ENCODE assay signal across 20 mouse cellular contexts in the genomic region with DNA sequence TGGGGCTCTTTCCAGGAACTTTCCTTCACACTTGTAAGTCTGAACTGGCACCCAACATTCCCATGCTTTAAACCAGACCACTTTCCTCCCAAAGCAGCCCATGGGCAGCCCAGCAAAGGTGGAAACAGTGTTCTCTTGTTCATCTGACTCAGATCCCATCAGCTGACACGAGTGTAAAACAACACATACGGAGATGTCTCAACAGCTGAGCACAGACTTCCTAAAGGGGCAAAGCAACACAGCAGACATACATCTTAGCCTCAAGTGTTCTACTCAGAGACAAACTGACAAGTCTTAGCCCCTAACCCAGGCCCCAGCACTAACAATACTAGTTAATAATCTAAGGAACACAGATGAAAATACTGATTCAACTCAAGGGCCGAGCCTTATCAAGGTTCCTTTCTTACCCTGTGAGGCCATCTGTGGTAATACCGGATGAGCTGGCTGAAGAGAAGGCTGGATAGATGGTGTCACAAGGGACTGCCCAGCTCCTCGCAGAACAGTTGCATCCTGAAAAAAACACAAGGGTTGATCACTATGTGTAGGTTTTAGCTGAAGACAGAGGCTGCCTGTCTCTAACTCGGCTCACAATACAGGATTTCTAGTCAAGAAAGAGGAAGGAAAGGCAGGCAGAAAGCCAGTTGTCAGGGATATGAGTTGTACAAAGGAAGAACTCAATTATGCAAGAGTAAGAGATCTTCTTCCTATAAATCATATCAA. TPM values are rescaled to one million over a fixed set of nuclear protein-coding genes. Genes with fewer than 3 reads are reported as not detected.
DNase-seq lines count a peak whose midpoint lies in the region; ATAC-seq and TF ChIP-seq lines count a peak whose summit lies in the region.
"Had no signal": no experiment of that assay in that cellular context is flagged by ENCODE, and none has a peak within 500 bp of the region (broad histone marks: within the 10 kb centered on the region; RNA-seq: fewer than 3 reads in every experiment).

No protein-coding gene starts in this region.

- H3K4me1 ChIP-seq in heart, embryonic 10.5 days, result no peaks in the 10 kb centered on the region
- H3K4me1 ChIP-seq in MEL (ENCODE audit: control insufficient read depth in 1 of 2, insufficient read depth in 2 of 2, low read length in 2 of 2), result peaks cover 15 to 18% of the 10 kb centered on the region in 2 experiments
- H3K4me1 ChIP-seq in limb, embryonic 10.5 days, result no peaks in the 10 kb centered on the region
- H3K4me1 ChIP-seq in forebrain, postnatal 0 days (ENCODE audit: insufficient read depth), result no peaks in the 10 kb centered on the region
- H3K4me1 ChIP-seq: forebrain, embryonic 10.5 days; neural tube, embryonic 15.5 days had no signal

- H3K4me3 ChIP-seq in heart, embryonic 10.5 days, result no peak overlapping the region
- H3K4me3 ChIP-seq in MEL (ENCODE audit: control insufficient read depth in 1 of 2, insufficient read depth in 1 of 2, low read depth in 2 of 2, low read length in 2 of 2), result no peak overlapping the region
- H3K4me3 ChIP-seq in limb, embryonic 10.5 days, result no peak overlapping the region
- H3K4me3 ChIP-seq in forebrain, postnatal 0 days (ENCODE audit: low read depth, low read length), result no peak overlapping the region
- H3K4me3 ChIP-seq: forebrain, embryonic 10.5 days; heart, adult 2 months; neural tube, embryonic 15.5 days had no signal

- peaks cover 58% of the 10 kb centered on the region for H3K36me3 ChIP-seq in heart, embryonic 10.5 days
- peaks cover 22 to 30% of the 10 kb centered on the region in 2 experiments for H3K36me3 ChIP-seq in MEL (ENCODE audit: control insufficient read depth in 1 of 2, insufficient read depth in 2 of 2, low read length in 2 of 2)
- peaks cover 54% of the 10 kb centered on the region for H3K36me3 ChIP-seq in limb, embryonic 10.5 days
- H3K36me3 ChIP-seq in forebrain, postnatal 0 days (ENCODE audit: insufficient read depth), result peaks cover 53% of the 10 kb centered on the region

- no peaks in the 10 kb centered on the region for H3K27me3 ChIP-seq in heart, embryonic 10.5 days (ENCODE audit: insufficient read depth, poor library complexity, severe bottlenecking)
- H3K27me3 ChIP-seq in MEL (ENCODE audit: control insufficient read depth in 1 of 2, insufficient read depth in 2 of 2, low read length in 2 of 2), result no peaks in the 10 kb centered on the region
- H3K27me3 ChIP-seq in limb, embryonic 10.5 days (ENCODE audit: low read depth, poor library complexity, severe bottlenecking), result no peaks in the 10 kb centered on the region
- no peaks in the 10 kb centered on the region for H3K27me3 ChIP-seq in forebrain, postnatal 0 days (ENCODE audit: insufficient read depth, low read length)
- H3K27me3 ChIP-seq: CH12.LX; neural tube, embryonic 15.5 days had no signal

- peak; percentile 92 for DNase-seq in heart, adult 11 months
- DNase-seq in heart, embryonic 10.5 days (ENCODE audit: low spot score), result no peak
- DNase-seq in MEL (ENCODE audit: low read depth, low spot score), result peak; percentile 65
- DNase-seq in ovary, postnatal 36 days (ENCODE audit: low spot score), result no peak
- DNase-seq in limb, embryonic 10.5 days (ENCODE audit: low spot score), result no peak
- no peak for DNase-seq in forebrain, postnatal 0 days
- DNase-seq: adrenal gland, adult 8-10 months; cerebellum, adult 11-12 months; cerebellum, postnatal 25 days; heart, adult 2 months; kidney, adult 9 months; kidney, postnatal 36 days; lung, adult 18-20 months; midbrain, embryonic 14.5 days; right cerebral cortex, postnatal 4 days had no signal

- no peak overlapping the region for H3K27ac ChIP-seq in heart, embryonic 10.5 days
- H3K27ac ChIP-seq in MEL (ENCODE audit: control insufficient read depth, low read depth, low read length), result peak overlapping the region; percentile 77
- no peak overlapping the region for H3K27ac ChIP-seq in limb, embryonic 10.5 days
- no peak overlapping the region for H3K27ac ChIP-seq in forebrain, postnatal 0 days (ENCODE audit: low read depth, low read length)
- H3K27ac ChIP-seq: forebrain, embryonic 10.5 days; heart, adult 2 months; neural tube, embryonic 15.5 days had no signal

- no peaks in the 10 kb centered on the region for H3K79me2 ChIP-seq in MEL (ENCODE audit: control insufficient read depth, insufficient read depth, low read length, poor library complexity)

- H3K9ac ChIP-seq in MEL (ENCODE audit: control insufficient read depth, low read depth, low read length, poor library complexity, severe bottlenecking), result no peak overlapping the region; the same call in 1 of the 2 replicates
- no peak overlapping the region for H3K9ac ChIP-seq in forebrain, postnatal 0 days
- H3K9ac ChIP-seq: neural tube, embryonic 15.5 days had no signal

- no peak overlapping the region for H3K4me2 ChIP-seq in forebrain, postnatal 0 days (ENCODE audit: low read depth)
- H3K4me2 ChIP-seq: neural tube, embryonic 15.5 days had no signal

- TF ChIP-seq RAD21 in MEL (IDR thresholded peaks at IDR 0.05; ENCODE audit: low read depth, low read length), result no peak

- no peak for TF ChIP-seq POLR2A in MEL (IDR thresholded peaks at IDR 0.05; ENCODE audit: control insufficient read depth in 1 of 2, insufficient read depth in 1 of 2, low read depth in 1 of 2, low read length in 2 of 2, poor library complexity in 1 of 2)

- WGBS in heart, embryonic 10.5 days, result 63% methylated on average over 6 of the region's 6 CpGs
- WGBS in limb, embryonic 10.5 days, result 92% methylated on average over 6 of the region's 6 CpGs
- 94% methylated on average over 6 of the region's 6 CpGs for WGBS in forebrain, postnatal 0 days

- no peak for TF ChIP-seq CTCF in MEL (IDR thresholded peaks at IDR 0.05 in 2 of 3, conservative IDR thresholded peaks at IDR 0.05 in 1 of 3; ENCODE audit: control insufficient read depth in 1 of 3, insufficient read depth in 1 of 3, low read depth in 2 of 3, low read length in 3 of 3, poor library complexity in 1 of 3, severe bottlenecking in 1 of 3)
- TF ChIP-seq CTCF in forebrain, postnatal 0 days (IDR thresholded peaks at IDR 0.05; ENCODE audit: low read depth), result no peak

- peak; percentile 42 to 53; a peak in 3 of 4 replicates for ATAC-seq in hematopoietic stem cell, adult 5-6 weeks (replicated peaks in 1 of 2; ENCODE audit: insufficient read depth in 1 of 2, low FRiP score in 2 of 2, low TSS enrichment in 1 of 2, low read depth in 1 of 2, poor library complexity in 2 of 2, severe bottlenecking in 2 of 2)
- peak; percentile 82 for ATAC-seq in megakaryocyte progenitor cell, adult 5-6 weeks (replicated peaks; ENCODE audit: poor library complexity)
- no peak for ATAC-seq in forebrain, postnatal 0 days

- peak in 1 of 2 experiments; percentile 9; a peak in 2 of 4 replicates for TF ChIP-seq EP300 in MEL (IDR thresholded peaks at IDR 0.05; ENCODE audit: low read depth in 1 of 2, low read length in 2 of 2)

- H3K9me3 ChIP-seq in heart, embryonic 10.5 days, result no peaks in the 10 kb centered on the region
- H3K9me3 ChIP-seq in MEL (replicated peaks; ENCODE audit: insufficient read depth, low read length), result no peaks in the 10 kb centered on the region
- H3K9me3 ChIP-seq in limb, embryonic 10.5 days (replicated peaks), result no peaks in the 10 kb centered on the region
- H3K9me3 ChIP-seq in forebrain, postnatal 0 days (ENCODE audit: low read length), result no peaks in the 10 kb centered on the region
- H3K9me3 ChIP-seq: forebrain, embryonic 10.5 days; neural tube, embryonic 15.5 days had no signal

TF ChIP-seq in MEL, 35 proteins besides CTCF, POLR2A, EP300 and RAD21:
- 0 out of 2 replicates have a peak, but pooled peaks have one; percentile 6 for TF ChIP-seq ETS1 (IDR thresholded peaks at IDR 0.05; ENCODE audit: low read depth, low read length)
- TF ChIP-seq NELFE (IDR thresholded peaks at IDR 0.05; ENCODE audit: low read depth, low read length), result no peak
- TF ChIP-seq E2F4 (IDR thresholded peaks at IDR 0.05; ENCODE audit: borderline replicate concordance, low read depth, low read length), result no peak

RNA-seq across cellular contexts. Expression of a gene that starts 31.2 kb away (rescaled TPM):
- 17.2 and 19.5 TPM in 2 replicates for polyA plus RNA-seq in heart, embryonic 10.5 days (2016; fragmentation: Nextera tagmentation; extraction: Ambion mirVana)
- 21.1 and 23.3 TPM in 2 replicates for total RNA-seq in MEL (2012; rRNA removed)
- 10 to 100 TPM in 1 of 2 experiments, not detected in 1; 26.5 TPM for polyA plus RNA-seq in MEL (2012; ENCODE audit: insufficient read depth in 1 of 2, insufficient read length in 2 of 2, low read depth in 1 of 2, low replicate concordance in 2 of 2, missing spikeins in 1 of 2)
- total RNA-seq in hematopoietic stem cell, adult 5-6 weeks (2017), result 51.0 and 68.2 TPM in 2 replicates
- 22.1 and 24.8 TPM in 2 replicates for total RNA-seq in megakaryocyte progenitor cell, adult 5-6 weeks (2015)
- total RNA-seq in megakaryocyte progenitor cell, adult 5-6 weeks (2017), result 41.4 and 49.9 TPM in 2 replicates
- 16.4 and 19.6 TPM in 2 replicates for polyA plus RNA-seq in limb, embryonic 10.5 days (2016; fragmentation: Nextera tagmentation; extraction: Ambion mirVana)
- total RNA-seq in forebrain, postnatal 0 days (2014; rRNA removed), result 34.0 and 43.3 TPM in 2 replicates
- 14.3 and 19.1 TPM in 2 replicates for polyA plus RNA-seq in forebrain, postnatal 0 days (2015; fragmentation: Nextera tagmentation; extraction: Ambion mirVana)

RNA-seq across cellular contexts. Expression of a gene that starts 31.4 kb away (rescaled TPM):
- 46.9 and 53.6 TPM in 2 replicates for polyA plus RNA-seq in heart, embryonic 10.5 days (2016; fragmentation: Nextera tagmentation; extraction: Ambion mirVana)
- total RNA-seq in MEL (2012; rRNA removed), result 18.9 and 20.6 TPM in 2 replicates
- 10 to 100 TPM; 37.5 to 46.5 TPM for polyA plus RNA-seq in MEL (2012; ENCODE audit: insufficient read depth in 1 of 2, insufficient read length in 2 of 2, low read depth in 1 of 2, low replicate concordance in 2 of 2, missing spikeins in 1 of 2)
- total RNA-seq in hematopoietic stem cell, adult 5-6 weeks (2017), result 11.9 and 14.7 TPM in 2 replicates
- 19.3 and 22.3 TPM in 2 replicates for total RNA-seq in megakaryocyte progenitor cell, adult 5-6 weeks (2015)
- 18.4 and 18.9 TPM in 2 replicates for total RNA-seq in megakaryocyte progenitor cell, adult 5-6 weeks (2017)
- 42.2 and 48.7 TPM in 2 replicates for polyA plus RNA-seq in limb, embryonic 10.5 days (2016; fragmentation: Nextera tagmentation; extraction: Ambion mirVana)
- total RNA-seq in forebrain, postnatal 0 days (2014; rRNA removed), result 15.2 and 16.2 TPM in 2 replicates
- 30.4 and 39.9 TPM in 2 replicates for polyA plus RNA-seq in forebrain, postnatal 0 days (2015; fragmentation: Nextera tagmentation; extraction: Ambion mirVana)

Comparison
In these comparisons a context has a peak if more than half of its experiments do, and no peak if none do; other contexts are left out.
1. DNase-seq: peak in heart, adult 11 months (single experiment) and MEL (single experiment); none in heart, embryonic 10.5 days (single experiment), ovary, postnatal 36 days (single experiment), limb, embryonic 10.5 days (single experiment) and forebrain, postnatal 0 days (single experiment).